Mouse (Mus musculus): ENCODE measurements around the gene Tmod3. TPM values are rescaled to one million over a fixed set of nuclear protein-coding genes. Genes with fewer than 3 reads are reported as not detected.

The Tmod3 gene
- 154 and 158 TPM in 2 replicates for polyA plus RNA-seq (2015; fragmentation: Nextera tagmentation; extraction: Ambion mirVana)

DNA sequence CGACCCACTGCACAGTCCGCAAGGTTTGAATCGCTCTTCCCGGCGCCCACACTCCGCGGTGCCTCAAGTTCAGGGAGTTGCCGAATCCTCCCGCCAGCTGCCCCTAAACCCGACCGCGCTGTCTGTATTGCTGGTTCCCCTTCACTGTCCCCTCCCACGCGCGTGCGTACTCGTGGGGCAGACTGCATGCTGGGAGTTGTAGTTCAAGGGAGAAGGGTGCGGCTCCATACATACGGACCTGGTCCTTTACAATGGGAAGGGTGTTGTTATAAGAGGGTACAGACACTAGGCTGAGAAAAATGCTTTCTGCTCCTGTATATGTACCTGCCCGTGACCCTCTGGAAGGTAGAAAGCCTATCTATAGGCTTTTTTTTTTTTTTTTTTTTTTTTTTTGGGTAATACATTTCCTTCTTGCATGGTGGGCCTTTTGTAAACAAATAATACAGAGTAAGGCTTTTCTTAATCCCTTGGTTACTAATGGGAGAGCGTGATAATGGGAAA, at the start of gene Tmod3:
TSS of gene Tmod3 (minus strand) at position 146 of the 501 bp plus-strand sequence.
- Histone ChIP-seq H3K4me1 (peaks cover 9% of the 10 kb centered on the region), H3K9ac (peak within 1 kb of the TSS; percentile 82), H3K36me3 (no peaks in the 10 kb centered on the region), H3K27ac (peak within 1 kb of the TSS; percentile 89), H3K9me3 (no peaks in the 10 kb centered on the region), H3K4me2 (peak within 1 kb of the TSS; percentile 61), H3K4me3 (peak within 1 kb of the TSS; percentile 95), H3K27me3 (no peaks in the 10 kb centered on the region)
- 4% methylated on average over 21 of the region's 21 CpGs for WGBS
- peak; percentile 95 for ATAC-seq (ENCODE audit: insufficient number of reproducible peaks, low FRiP score, low TSS enrichment, low read depth)

DNA sequence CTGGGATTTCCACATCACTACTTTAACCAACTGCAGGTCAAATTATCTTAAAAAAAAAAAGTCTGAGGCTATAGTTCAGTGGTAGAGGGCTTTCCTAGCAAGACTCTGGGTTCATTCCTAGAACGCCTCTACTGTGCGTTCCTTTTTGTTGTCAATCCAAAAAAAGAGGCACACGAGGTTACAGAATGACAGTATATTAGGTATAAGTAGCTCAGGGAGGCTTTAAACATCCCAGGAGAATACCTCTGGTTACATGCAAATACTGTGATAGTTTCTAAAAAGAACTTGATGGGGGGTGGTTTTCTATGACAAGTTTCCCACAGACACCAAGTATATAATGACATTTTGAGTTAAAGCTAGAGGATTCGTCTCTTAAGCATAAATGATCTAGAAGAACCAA, 48.0 kb upstream of the Tmod3 start:
- Histone ChIP-seq H3K4me2 (no peak overlapping the region), H3K4me1 (peaks cover 6% of the 10 kb centered on the region; the same call in 1 of the 2 replicates)

DNA sequence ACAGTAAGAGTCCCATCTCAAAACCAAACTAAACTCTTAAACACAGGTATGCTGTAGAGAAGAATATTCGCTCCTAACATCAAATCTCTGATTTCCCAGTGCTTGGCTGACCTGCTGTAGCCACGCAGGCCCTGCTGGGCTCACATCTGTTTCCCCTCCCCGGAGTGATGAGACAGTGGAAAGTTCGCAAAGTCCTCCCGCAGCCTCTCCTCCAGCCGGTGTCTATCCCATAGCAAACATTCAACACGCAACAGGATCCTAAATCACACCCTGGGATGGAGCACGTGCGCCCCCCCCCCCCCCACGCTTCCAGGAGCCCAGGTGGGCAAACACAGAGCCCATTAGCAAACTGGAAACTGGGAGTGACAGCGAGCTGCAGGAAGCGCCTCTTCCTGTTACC, 42.1 kb upstream of the Tmod3 start:
- H3K9me3 ChIP-seq: no peaks in the 10 kb centered on the region
- no peak overlapping the region for H3K4me3 ChIP-seq
- WGBS: 31% methylated on average over 12 of the region's 12 CpGs
- no peaks in the 10 kb centered on the region for H3K27me3 ChIP-seq
- peaks cover 16% of the 10 kb centered on the region for H3K4me1 ChIP-seq
- H3K36me3 ChIP-seq: no peaks in the 10 kb centered on the region
- no peak for ATAC-seq (ENCODE audit: insufficient number of reproducible peaks, low FRiP score, low TSS enrichment, low read depth)
- 0 out of 2 replicates have a peak overlapping the region, but pooled peaks have one; percentile 17 for H3K27ac ChIP-seq
- peak overlapping the region; percentile 15; the same call in 1 of the 2 replicates for H3K4me2 ChIP-seq
- H3K9ac ChIP-seq: no peak overlapping the region

More for the DNA sequence above, 48.0 kb upstream of the Tmod3 start:
- WGBS: 86% methylated on average over 4 of the region's 4 CpGs
- no peak overlapping the region for H3K9ac ChIP-seq
- no peak overlapping the region for H3K27ac ChIP-seq
- 0 out of 2 replicates have a peak, but pooled peaks cover 7% of the 10 kb centered on the region for H3K27me3 ChIP-seq
- ATAC-seq (ENCODE audit: insufficient number of reproducible peaks, low FRiP score, low TSS enrichment, low read depth): no peak
- H3K4me3 ChIP-seq: no peak overlapping the region
- H3K36me3 ChIP-seq: no peaks in the 10 kb centered on the region
- no peaks in the 10 kb centered on the region for H3K9me3 ChIP-seq

DNA sequence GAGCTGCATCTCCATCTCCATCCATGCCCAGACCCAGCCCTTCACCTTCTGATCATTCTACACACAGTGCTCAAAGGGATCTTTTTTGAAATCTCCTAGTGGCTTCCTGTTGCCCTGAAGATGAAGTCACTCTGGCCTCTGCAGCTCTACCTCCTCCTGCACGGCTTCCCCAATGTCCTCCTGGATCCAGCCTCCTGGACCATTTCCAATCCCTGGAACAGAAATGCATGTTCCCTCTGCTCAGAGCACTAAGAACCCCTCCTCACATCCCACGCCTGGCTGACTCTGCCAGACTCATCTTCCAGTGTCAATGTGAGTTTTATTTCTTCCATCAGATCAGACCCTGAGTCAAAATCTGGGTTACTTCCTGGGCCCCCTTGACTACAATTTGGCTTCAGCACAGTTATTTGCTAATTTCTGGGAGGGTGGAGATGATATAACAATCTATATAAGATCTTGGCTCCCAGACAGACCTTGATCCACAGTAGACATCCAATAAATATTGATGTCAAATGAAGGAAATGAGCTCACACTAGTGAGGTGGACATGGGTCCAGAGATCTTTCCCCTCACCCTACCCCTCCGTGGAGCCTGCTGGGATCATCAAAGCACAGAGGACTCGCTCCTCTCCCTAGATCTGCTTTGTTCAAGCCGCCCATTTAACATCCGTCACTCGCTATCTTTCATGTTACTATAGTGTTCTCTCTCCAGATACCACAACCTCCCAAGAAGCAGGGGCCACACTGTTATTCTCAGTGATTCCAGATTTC, 40.9 kb upstream of the Tmod3 start:
- ATAC-seq (ENCODE audit: insufficient number of reproducible peaks, low FRiP score, low TSS enrichment, low read depth): no peak
- Histone ChIP-seq H3K4me1 (peaks cover 16% of the 10 kb centered on the region), H3K9ac (no peak overlapping the region), H3K9me3 (no peaks in the 10 kb centered on the region), H3K36me3 (no peaks in the 10 kb centered on the region), H3K27me3 (no peaks in the 10 kb centered on the region), H3K4me2 (no peak overlapping the region), H3K4me3 (no peak overlapping the region), H3K27ac (no peak overlapping the region)
- whole genome bisulfite sequencing: 71% methylated on average over 7 of the region's 7 CpGs

DNA sequence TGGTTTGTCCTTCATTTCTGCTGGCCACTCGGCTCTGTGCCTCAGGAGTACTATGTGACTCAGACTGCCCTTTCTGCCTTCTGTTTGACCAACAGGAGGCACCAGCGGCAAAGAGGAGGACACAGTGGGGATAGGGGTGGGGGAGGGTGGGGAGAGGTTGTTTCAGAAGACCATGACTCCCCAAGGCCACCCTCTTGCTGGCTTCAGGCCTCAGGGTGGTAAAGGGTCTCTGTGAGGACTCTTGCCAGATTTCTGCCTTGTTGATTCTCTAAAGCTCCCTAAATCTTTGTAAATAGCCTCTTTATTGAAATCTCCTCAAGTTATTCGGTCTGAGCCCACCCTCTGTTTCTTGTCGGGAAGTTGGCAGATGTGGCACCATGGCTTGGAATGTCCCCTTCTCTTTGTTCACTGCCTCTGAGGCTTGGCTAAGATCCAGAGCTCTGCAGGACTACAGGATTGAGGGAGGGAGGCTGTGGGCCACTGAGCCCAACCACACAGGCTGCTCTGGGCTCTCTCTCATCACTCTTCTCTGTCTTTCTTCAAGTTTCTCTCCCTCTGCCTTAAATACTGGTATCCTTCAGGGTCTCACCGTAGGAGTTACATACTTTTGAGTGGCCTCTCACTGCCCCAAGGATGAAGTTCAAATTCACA, 39.9 kb upstream of the Tmod3 start:
- no peak overlapping the region for H3K27ac ChIP-seq
- 41% methylated on average over 5 of the region's 5 CpGs for WGBS

DNA sequence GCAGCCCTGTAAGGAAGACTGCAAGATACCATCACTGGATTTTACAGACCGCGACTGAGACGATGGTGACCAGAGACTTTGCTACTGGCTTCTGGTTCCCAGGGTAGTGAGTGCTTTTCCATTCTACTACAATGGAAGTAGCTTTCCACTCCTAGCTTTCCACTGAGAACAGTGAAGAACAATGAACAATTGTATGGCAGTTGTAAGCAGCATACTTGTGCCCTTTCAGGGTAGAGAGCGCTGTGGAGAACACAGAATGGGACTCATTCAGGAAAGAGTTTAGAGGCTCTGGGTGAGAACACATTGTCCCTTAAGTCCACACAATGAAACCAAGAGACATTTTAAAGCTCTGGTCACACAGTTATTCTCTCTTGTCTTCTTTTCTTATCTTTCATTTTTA, 38.1 kb upstream of the Tmod3 start:
- no peak overlapping the region for H3K27ac ChIP-seq
- no peaks in the 10 kb centered on the region for H3K9me3 ChIP-seq
- H3K4me3 ChIP-seq: no peak overlapping the region
- no peak overlapping the region for H3K4me2 ChIP-seq
- H3K36me3 ChIP-seq: no peaks in the 10 kb centered on the region
- no peaks in the 10 kb centered on the region for H3K27me3 ChIP-seq
- WGBS: 79% methylated on average over 4 of the region's 4 CpGs
- H3K4me1 ChIP-seq: peaks cover 16% of the 10 kb centered on the region
- no peak overlapping the region for H3K9ac ChIP-seq
- ATAC-seq (ENCODE audit: insufficient number of reproducible peaks, low FRiP score, low TSS enrichment, low read depth): no peak

More for the DNA sequence above, 39.9 kb upstream of the Tmod3 start:
- no peaks in the 10 kb centered on the region for H3K9me3 ChIP-seq
- no peaks in the 10 kb centered on the region for H3K36me3 ChIP-seq
- no peaks in the 10 kb centered on the region for H3K27me3 ChIP-seq
- H3K9ac ChIP-seq: no peak overlapping the region
- H3K4me2 ChIP-seq: no peak overlapping the region
- H3K4me3 ChIP-seq: no peak overlapping the region
- peaks cover 16% of the 10 kb centered on the region for H3K4me1 ChIP-seq
- ATAC-seq (ENCODE audit: insufficient number of reproducible peaks, low FRiP score, low TSS enrichment, low read depth): peak; percentile 56; the same call in 1 of the 2 replicates

DNA sequence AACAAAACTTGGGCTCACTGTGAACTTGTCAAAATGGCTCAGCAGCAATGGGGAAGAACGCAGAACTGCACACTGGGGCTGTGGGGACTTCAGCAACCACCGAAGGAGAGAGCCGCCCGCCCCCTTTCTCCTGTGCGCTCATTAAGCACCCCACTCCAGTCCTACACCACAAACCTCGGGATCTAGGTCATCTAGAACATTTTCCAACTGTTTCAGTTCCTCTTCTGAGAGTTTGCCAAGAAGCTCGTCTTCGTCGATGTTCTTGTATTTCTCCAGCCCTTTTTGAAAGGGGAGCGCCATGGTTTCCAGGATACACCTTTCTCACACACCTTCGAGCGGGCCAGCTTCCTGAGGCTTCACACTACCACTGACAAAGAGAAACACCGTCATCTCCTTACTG, 37.6 kb upstream of the Tmod3 start:
- Histone ChIP-seq H3K4me2 (no peak overlapping the region), H3K9me3 (no peaks in the 10 kb centered on the region), H3K4me3 (no peak overlapping the region), H3K4me1 (peaks cover 16% of the 10 kb centered on the region), H3K27ac (no peak overlapping the region), H3K9ac (no peak overlapping the region), H3K27me3 (no peaks in the 10 kb centered on the region), H3K36me3 (no peaks in the 10 kb centered on the region)
- ATAC-seq (ENCODE audit: insufficient number of reproducible peaks, low FRiP score, low TSS enrichment, low read depth): no peak
- 87% methylated on average over 13 of the region's 13 CpGs for WGBS

DNA sequence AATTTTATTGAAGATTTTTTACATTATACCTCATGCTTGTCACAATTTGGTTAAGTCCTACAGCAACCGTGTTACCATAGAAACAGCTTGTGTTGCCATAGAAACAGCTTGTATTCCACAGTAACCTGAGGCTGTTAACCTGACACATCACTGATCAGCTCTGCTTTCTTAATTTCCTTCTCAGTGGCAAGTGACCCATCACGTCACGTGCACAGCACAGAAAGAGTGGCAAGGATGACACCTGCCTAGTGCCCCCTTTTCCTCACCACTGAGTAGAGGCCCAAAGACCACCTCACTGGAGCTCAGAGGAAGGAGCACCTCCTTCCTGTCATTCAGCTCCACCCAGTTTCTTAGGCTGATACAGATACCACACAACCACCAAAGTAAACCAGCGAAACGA, 34.0 kb upstream of the Tmod3 start:
- 78% methylated on average over 5 of the region's 5 CpGs for WGBS
- Histone ChIP-seq H3K4me1 (no peaks in the 10 kb centered on the region), H3K4me2 (no peak overlapping the region)

DNA sequence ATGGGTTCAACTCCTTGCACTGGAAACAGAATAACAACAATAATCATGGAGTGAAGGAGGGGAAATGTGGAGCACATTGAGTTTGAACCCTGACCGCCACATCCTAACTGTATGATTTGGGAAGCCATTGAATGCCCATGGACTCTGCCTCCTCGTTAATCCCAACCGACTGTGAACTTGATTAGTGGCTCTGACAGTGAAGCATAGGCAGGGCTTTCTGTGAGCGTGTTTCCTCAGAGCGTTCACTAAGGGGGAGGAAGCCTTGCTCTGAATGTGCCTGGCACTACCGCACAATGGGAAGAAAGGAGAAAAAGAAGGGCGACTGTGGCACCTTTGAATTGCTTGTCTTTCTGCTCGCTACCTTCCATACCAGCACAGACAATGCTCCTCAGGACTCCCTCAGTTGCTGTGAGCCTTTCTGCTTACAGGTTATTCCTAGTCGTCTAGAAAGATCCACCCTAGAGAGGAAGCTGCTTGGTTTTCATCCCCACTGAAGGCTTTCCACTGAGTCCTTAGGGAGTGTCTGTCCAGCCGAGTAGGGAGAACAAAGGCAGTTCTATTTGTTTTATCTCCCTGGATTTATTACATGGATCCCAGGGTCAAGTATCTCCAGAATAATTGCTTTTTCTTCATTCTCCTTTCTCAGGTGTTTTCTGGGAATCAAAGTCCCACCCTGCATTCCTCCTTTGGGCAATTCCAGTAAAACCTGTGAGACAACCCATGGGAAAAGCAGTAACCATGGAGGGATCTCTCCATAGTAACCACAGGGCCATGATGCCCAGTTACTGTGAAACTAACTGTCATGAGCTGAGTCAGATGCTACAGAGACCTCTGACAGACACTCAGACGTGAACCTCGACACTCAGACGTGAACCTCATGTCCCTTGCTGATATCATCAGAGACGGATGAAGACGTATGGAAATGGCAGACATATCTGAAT, 30.7 kb upstream of the Tmod3 start:
- Histone ChIP-seq H3K9me3 (no peaks in the 10 kb centered on the region), H3K27me3 (no peaks in the 10 kb centered on the region)
- 80% methylated on average over 15 of the region's 15 CpGs for whole genome bisulfite sequencing

More for the DNA sequence above, 34.0 kb upstream of the Tmod3 start:
- H3K9ac ChIP-seq: no peak overlapping the region
- no peaks in the 10 kb centered on the region for H3K9me3 ChIP-seq
- no peaks in the 10 kb centered on the region; the same call in 1 of the 2 replicates for H3K36me3 ChIP-seq
- H3K27ac ChIP-seq: no peak overlapping the region
- no peak for ATAC-seq (ENCODE audit: insufficient number of reproducible peaks, low FRiP score, low TSS enrichment, low read depth)
- no peaks in the 10 kb centered on the region for H3K27me3 ChIP-seq
- no peak overlapping the region for H3K4me3 ChIP-seq

DNA sequence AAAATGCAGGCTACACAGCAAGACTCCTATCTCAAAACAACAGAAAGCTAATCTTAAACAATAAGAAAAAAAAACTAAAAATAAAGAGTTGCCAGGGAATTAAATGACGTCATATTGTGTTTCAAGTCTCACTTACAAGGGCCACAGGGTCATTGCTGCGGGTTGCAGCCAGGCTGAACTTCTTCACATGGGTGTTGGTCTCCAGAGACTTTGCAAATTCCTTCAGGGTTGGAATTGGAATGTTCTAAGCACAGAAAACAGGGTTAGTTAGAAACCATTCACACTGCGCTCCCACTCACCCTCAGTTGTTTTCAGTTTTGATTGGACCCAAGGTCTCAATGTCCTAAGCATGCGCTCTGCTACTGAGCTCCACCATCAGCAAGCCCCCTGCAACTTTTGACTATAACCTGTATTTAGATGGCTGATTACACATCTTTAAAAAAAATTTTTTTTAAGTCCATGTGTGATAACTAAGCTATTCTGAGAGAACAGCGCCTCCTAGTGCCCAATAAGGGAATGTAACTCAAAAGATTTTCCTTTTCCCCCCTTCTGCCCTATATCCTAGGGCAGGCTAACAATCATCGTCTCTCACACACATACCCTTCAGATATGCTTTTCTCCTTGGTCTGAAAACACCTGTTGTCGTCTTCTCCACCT, 22.4 kb upstream of the Tmod3 start:
- Histone ChIP-seq H3K9me3 (no peaks in the 10 kb centered on the region), H3K36me3 (peaks cover 4% of the 10 kb centered on the region; the same call in 1 of the 2 replicates), H3K4me1 (no peaks in the 10 kb centered on the region), H3K4me3 (no peak overlapping the region), H3K9ac (no peak overlapping the region), H3K4me2 (no peak overlapping the region), H3K27ac (no peak overlapping the region), H3K27me3 (no peaks in the 10 kb centered on the region)
- ATAC-seq (ENCODE audit: insufficient number of reproducible peaks, low FRiP score, low TSS enrichment, low read depth): no peak
- WGBS: 53% methylated on average over 7 of the region's 7 CpGs

More for the DNA sequence above, 30.7 kb upstream of the Tmod3 start:
- Histone ChIP-seq H3K4me1 (no peaks in the 10 kb centered on the region), H3K9ac (no peak overlapping the region), H3K4me2 (no peak overlapping the region), H3K36me3 (no peaks in the 10 kb centered on the region; the same call in 1 of the 2 replicates), H3K27ac (no peak overlapping the region), H3K4me3 (no peak overlapping the region)
- ATAC-seq (ENCODE audit: insufficient number of reproducible peaks, low FRiP score, low TSS enrichment, low read depth): no peak

DNA sequence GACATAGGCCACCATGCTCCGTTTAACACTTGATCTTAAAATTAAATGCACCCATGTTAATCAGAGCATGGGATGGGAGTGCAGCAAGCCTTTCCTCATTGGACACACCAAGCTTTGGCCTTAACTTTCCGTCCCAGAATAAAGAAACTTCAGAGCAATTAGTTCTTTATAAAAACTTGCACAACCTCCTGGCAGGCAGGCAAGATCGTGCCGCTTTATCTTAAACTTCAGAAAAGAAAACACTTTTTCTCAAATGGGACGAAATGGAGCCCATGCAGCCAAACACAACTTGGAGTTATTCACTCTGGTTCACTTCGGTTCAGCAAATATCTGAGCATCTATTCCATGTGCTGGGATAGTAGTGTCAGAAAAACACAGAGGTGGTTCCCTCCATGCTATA, 19.9 kb upstream of the Tmod3 start:
- Histone ChIP-seq H3K9me3 (no peaks in the 10 kb centered on the region), H3K9ac (no peak overlapping the region), H3K4me2 (no peak overlapping the region), H3K4me3 (no peak overlapping the region), H3K4me1 (no peaks in the 10 kb centered on the region), H3K36me3 (peaks cover 17% of the 10 kb centered on the region; the same call in 1 of the 2 replicates), H3K27me3 (no peaks in the 10 kb centered on the region), H3K27ac (no peak overlapping the region)
- WGBS: 82% methylated on average over 6 of the region's 6 CpGs
- no peak for ATAC-seq (ENCODE audit: insufficient number of reproducible peaks, low FRiP score, low TSS enrichment, low read depth)
